Mouse (Mus musculus) kidney, adult 18-20 months (tissue): Measurements from ENCODE around the gene Prkn.

Experiments
- DNase-seq: peaks from one replicate; pipeline ENCODE4 v3.0.0; 2021

The Prkn gene

DNA sequence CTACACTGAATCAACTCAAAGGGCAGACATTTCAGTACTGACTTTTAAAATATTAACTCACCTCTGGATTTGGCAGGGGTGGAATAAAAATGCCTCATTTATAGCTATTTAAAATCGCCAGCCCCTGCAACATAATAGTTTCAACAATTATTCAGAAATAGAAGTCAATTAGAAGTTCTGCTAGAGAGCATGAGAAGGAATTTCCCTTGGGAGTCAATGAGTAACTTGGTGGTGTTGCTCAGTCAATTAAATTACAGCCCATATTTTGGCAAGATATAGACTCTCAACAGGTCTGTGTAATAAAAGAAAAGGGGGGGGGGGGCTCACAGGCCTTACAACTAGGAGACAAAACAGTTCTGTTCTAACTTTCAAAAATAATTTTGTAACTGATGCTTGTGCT is 821.7 kb downstream of the Prkn start:
- no peak for DNase-seq

DNA sequence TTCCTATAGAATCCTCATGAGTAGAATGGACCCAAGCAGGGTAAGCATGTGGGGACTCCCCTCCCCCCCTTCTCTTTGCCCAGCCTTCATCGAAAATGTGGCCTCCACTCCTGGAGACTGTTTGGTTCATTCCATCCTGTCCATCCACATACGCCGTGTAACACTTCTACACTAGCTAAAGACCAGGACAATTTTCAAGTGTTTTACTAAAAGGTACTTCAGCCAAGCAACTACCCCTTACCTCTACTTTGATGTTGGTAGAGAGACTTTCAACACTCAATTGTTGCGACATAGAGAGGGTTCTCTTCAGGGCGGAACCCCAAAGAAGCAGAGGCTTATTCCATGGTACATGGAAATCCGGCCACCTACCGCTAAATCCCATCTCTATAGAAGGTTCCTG is 823.3 kb downstream of the Prkn start:
- no peak for DNase-seq

DNA sequence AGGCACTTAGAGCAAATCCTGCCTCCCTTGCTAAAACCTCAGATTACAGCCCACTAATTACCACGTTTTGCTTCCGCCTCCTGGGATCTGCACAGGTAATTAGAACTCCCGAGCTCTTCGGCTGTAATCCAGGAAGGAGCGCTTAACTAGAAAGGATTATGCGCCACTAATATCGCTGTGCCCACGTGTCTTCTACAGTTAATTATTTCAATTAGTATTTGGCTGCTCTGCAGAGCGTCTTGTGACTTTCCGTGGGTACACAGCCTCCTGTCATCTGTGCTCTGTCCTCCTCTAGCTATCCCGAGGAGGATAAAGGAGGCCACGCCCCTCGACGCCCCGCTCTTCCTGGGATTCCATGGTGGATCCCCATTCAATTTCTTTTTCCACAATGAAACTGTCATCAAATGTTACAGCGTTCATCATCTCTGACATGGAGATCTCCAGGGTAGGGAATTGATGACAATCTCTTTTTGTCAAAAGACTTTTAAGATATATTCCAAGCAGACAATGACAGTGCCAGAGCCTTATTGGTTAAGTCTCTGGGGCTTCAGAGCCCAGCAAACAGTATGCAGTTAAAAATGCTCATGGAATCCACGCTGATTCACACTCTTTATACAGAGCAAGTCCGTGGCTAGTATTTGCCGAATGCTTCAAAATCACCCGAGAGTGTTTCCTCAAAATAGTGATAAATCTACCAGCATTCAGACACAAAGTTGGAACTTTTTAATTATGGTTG is 824.6 kb downstream of the Prkn start:
- DNase-seq = peak; percentile 25

DNA sequence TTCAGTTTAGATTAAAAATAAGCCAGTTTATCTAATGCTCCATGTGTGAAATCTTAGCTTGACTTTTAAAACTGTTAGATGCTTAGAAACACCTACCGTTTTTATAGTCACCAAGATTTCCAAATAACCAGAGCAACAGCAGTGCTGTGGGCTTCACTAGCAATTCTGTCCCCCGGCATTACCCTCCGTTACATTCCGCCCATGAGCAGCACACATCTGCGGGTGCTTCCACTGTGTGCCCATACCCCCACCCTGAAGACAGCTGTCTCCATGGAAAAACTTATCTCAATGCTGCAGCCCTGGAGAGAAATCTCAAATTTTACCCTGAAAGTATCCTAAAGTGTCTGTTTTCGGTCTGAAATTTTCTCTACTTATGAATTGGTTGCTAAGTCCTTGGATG is 839.5 kb downstream of the Prkn start:
- DNase-seq = no peak

DNA sequence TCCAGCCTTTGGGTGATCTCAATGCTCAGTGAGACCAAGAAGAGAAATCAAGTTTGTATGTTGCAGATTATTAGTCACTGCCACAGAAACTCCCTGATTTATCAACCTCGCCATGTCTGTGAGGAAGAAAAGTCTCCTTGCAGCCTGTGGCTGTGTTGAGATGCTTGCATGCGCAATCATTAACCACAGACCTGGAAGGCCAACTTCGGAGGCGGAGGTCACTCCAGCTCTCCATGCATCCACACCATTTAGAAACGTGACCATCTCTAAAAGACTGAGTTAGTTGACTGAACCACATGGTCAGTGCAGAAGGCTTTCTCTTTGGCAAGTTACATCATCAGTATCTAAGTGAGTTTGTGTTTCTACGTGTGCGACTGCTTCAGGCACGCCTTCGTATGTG is 840.3 kb downstream of the Prkn start:
- peak; percentile 27 for DNase-seq

DNA sequence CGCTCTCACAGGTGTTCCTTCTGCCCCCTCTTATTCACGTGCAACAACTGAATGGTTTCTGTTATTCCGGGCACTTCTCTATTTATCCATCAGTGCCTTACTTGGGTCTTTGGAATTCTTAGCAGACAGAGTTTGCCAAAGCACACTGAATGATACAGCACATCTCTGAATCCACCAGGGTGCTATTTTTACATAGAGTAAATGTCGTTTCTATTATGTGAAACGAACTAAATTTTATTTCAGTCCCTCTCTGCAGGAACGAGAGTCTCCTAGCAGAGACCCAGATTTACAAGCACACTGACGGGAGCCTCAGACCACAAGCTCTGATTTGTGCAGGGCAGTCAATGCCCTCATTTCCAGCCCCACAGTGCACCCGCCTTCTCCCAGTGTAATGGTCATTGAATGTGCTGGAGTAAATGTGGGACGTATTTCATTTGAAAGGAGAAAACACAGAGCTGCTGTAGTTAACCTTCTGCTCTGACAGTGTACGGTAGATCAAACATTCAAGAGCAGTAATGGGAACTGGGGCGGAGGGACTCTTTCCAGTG is 841.7 kb downstream of the Prkn start:
- DNase-seq = no peak

DNA sequence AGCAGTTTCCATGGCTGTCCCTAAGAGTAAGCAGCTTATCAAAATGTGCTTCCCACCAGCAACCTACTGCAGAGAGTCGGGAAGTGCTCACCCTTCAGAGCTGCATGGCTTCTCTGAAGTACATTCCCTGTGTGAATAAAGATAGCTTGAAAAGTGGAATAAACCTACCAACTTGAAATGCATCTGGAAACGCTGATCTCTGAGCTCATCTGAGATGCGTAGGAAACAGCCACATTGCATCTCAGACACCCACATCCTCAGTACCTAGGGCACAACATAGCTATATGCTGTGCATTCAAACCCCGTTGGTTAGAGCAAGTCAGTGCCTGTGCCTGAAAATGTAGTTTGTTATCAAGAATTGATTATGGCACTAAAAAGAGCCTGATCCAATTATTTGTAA is 864.8 kb downstream of the Prkn start:
- DNase-seq = no peak

DNA sequence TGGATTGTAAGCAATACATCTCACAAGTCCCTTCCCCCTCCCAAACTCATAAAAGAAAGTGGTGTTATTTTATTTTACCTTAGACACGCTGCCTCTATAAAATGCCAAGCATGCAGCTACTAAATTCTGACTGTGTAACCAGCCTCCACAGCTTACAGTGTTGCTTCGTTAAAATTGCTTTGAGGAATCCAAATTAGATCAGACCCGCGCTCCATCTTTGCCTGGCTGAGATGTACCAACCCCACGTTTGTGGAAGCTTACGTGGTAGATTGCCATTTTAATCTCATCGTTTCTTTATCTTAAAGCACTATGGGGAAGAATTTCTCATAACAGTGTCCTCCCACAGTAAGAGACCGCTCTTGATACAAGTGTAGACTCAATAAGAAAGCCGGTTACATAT is 865.6 kb downstream of the Prkn start:
- no peak for DNase-seq

DNA sequence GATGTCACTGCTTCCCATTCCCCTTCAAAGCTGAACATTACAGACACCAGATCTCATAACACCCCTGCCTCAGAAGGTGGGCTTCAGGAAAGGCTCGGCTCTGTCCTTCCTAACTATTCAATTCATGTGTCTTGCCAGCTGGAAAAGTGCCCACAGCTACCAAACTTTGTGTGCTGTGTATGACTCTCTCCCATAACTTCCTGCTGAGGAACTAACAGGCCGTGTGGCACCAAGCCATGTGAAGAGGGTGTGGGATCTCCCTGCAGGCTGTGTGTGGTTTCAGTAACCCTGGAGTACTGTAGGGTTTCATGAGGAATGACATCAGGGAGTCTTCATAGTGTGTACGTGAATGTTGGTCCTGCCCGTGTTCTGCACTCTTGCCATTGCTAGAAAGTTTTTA is 871.9 kb downstream of the Prkn start:
- DNase-seq = no peak

DNA sequence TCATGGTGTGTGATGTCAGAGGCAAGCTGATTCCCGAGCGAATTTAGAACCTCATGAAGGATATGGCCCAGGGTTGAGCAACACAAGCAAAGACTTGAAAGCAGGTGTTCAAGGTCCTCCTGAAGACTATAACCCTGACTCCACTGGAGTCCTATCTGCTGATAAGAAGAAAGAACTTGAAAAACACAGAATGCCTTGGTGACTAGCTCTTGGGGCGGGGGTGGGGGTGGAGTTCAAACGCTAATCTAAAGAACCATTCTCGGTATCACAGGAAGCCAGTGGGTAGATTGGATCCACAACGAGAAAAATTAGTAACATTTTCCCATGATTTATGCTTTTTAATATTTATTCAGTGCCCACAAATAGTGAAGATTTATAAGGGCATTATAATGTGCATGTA is 879.6 kb downstream of the Prkn start:
- DNase-seq = no peak

DNA sequence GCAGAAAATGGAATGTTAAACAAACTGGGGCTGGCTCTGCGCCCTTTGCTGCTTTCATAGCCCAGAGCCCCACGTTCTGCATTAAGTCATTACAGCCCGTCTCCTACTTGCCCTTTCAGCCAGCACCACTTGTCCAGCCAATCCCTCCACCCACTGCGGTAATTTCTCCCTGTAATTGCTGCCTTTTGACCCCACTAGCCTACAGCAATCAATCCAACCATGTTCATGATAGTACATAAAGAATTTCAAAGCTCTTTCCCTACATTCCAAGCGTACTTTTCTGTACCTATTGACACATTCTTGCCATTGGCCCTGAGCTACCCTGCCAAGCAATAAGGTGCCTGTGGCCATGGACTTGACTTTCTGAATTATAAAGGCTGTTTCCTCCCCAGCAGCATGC is 881.7 kb downstream of the Prkn start:
- peak; percentile 30 for DNase-seq

DNA sequence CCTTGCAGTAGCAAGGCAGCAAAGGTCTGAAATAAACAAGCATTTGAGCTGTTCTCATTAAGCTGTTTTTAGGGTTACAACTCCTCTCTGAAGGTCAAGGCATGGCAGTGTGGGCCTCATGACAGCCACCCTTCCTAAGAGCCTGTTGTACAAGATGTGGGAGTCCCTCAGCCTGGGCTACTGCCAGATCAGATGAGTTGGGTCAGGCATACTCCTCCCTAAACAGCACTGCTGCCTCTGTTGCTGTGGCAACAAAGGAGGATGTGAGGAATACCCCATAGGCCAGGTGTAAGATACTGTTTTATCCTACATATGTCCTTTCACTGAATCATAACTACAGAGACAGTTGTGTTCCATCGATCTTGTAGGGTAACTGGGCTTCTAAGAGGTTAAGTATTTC is 882.3 kb downstream of the Prkn start:
- peak; percentile 5 for DNase-seq

DNA sequence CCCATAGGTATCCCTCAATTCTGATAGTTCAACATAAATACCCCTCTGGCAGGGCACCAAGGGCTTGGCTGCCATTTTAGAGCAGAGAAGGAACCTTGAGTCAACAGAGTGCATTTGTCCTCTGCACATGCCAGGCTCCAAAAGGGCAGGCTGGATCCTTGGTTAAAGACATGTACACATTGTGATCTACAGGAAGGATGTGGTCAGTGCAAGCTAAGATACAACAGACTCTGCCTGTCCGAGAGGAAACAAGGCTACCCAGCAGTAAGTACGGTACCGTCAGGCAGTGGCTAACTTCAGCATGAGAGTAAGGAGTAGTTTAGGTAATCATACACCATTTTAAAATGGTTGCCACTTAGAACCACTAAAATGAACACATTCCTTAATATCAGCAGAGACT is 884.0 kb downstream of the Prkn start:
- DNase-seq = no peak

DNA sequence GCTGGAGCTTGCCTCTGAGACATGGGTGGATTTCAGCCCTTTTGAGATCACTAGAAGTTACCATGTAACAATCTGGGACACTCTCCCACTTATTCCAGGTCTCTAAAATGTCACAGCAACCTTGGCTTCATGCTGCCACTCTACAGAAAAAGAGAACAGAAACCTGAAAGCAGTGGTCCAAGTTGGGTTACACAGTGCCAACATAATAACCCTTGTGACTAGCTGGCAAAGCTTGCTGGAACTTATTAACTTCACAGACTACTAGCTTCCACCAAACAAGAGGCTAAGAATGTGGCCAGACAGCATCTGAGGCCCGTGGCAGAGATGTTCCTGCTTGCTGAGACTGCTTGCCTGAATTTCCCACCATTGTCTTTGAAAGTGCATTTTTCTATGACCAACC is 886.9 kb downstream of the Prkn start:
- peak; percentile 58 for DNase-seq

DNA sequence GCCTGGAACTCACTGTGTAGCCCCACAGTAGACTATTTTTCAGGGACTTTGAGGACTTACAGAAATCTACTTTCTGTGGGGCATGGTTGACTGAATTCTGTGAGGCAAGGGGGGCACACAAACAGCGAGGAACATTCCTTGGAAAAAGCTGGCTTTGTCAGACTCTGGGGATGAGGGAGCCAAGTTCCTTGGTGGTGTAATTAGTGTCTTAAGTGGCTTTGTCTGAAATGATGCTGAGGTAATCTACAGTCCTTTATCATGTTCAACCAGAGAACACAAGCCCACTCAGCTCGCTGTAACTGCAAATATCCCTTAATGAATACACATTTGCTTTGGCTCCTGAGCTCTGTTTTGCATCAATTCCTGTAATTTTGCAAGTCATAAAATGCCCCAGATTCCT is 888.1 kb downstream of the Prkn start:
- no peak for DNase-seq

DNA sequence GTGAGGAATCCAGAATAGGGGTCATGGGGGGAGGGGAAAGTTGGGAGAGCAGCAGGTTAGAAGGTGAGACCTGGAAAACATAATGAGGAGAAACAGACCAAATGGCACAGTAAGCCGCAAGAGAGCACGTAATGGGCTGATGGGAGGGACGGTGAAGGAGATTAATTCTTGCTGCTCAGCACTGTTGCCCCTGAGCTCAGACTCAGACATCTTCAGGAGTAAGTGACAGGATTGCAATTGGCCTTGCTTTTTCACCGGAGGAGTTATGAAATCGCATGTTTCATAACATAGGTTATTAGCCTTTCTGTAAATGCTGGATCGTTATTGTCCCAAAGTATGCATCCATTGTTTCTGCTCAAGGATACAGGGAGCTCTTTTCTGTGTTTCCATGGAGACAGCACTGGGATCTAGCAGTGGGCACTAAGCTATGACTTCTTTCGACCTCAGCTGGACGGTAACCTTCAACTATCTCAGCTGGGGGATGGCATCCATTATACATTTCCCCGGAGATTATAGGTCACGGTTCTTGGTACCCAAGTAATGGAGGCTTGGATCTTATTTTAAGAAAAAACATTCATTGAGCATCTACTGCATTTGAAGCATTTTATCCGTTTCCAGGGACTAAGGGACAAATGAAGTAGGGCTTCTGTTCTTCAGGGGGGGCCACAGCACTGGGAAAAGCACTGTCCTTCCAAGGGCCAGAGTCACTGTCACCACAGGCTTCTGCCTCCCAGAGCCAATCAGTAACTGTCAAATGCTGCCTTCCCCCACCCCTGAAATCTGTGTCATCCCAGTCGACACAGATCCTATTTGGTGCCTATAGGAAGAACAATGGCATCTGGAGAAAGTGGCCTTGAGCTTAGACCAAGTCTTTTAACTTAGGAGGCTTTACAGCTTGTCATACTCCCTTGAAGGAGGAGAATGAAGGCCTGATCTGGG is 890.7 kb downstream of the Prkn start:
- DNase-seq = no peak

DNA sequence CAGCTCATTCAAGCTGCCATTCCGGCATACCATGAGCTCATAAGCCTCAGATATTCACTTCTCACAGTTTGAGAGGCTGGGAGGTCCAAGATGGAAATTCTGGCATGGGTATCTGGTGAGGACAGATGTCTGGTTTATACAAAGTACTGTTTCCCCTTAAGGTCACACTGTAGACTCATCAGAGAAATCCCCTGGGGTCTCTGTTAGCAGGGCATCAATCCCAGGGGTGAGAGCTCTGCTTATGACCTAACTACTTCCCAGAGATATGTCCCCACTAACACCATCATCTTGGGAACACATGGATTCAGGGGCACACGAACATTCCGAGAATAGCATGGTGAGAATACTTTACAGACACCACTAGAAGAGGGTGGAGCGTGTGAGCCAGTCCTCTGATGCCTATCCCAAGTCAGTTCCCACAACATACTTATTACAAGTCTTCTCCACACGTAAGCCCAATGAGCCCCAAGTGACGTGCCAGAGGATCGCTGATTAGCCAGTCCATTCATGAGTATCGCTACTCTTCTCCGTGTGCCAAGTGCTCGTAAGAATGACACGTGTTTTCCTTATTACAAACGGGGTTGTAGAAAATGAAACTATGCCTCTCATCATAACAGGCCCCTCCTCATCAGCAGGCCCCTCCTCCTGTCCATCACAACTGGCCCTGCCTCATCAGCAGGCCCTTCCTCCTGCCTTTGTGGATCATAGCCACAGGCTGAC is 895.1 kb downstream of the Prkn start:
- no peak for DNase-seq

DNA sequence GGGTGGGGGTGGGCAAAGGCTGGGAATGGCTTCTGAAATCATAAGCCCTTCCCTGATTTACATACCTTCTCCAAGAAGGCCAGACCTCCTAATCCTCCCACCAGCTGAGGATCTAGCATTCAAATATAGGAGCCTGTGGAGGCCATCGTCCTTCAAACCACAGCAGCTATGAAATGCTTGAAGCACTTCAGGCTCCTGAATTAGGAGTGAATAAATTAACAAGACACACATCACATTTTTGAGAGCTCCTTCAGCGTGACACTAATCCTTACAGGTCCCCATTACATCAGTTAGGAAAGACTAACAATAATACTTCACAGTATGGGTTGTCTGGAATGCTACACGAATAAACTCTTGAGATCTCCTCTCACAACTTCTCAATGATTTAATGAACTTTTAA is 896.3 kb downstream of the Prkn start:
- no peak for DNase-seq

DNA sequence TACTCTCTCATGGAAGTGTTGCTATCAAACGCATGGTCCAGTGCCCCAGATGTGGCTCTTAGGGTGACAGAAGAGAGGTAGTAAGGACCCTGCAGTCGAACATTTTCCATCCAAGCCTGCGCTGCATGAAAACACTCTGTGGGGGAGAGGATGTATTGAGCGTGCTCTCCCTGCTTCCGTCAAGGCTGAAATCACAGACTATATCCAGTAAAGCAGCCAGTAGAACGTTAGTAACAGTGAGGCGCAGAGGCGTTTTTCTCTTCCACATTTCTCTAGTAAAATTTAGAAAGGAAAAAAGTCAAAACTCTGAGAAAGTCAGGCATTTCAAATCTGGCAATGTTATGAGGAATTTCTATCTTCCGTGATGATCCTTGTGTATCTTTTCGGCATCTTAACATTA is 897.7 kb downstream of the Prkn start:
- no peak for DNase-seq

DNA sequence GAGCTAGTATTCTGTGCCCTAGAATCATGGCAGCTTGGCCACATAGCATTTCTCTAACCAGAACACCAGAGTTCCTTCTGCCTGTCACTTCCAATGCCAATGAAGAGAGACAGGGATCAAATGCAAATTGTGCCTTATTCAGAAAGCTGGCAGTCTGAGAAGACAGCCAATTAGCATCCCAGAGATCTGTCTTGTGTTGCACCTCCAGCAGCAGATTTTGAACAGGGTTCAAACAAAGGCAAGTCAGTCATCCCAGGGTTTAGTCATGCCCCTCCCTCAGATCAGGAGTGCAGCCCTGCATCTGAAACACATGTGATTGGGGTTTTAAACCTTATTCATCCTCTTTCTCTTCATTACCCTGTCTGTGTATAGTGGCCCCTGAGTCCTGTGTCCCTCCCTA is 900.5 kb downstream of the Prkn start:
- no peak for DNase-seq

DNA sequence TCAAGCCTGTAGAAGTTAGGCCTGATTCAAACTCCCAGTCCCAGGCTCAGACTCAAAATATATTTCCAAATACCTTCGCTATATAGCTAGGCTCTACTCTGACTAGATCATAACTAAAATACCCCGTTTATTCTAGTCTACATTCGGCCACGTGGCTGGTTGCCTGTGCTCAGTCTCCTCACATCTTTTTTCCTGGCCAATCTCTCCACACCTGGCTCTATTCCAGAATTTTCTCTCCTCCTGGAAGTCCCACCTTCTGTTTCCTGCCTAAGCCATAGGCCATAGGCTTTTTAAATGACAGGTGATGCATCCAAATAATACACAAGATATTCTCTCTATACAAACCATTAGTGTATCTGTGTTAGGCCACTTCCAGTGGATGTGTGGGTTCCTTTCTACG is 901.0 kb downstream of the Prkn start:
- DNase-seq = no peak

DNA sequence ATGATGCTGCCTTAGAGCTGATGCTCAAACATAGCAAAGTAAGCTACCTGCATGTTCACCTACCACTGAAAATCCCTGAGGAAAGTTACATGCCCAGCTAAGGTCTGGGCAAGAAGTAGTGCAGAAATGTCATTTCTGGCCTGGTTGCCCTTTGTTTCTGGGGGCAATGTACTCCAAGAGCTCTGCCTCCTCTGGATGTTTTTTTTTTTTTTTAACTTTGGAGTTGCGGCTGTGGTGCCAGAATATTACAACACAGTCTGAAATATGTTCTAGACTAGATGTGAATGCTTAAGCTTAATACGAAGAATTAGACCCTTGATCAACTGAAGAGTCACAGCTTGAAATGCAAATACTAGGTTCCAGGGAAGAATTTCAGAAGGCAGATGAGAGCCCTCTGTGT is 911.1 kb downstream of the Prkn start:
- DNase-seq = no peak

DNA sequence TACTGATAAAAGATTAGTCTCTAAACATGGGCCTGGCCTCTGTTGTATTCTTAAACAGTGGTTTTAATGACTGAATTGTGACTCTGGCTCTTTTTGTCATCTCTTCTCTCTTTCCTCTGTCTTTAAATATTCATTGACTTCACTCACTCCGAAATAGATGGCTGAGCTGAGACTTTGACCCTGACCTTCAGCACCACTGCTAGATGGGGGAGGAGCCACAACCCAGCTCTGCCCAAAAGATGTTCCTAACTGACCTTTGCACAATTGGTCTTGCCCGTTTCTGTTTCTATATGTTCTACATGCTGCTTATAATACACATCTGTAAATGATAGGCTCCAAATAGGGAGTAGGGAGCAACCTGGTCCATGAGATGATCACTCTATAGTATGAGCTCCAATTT is 912.5 kb downstream of the Prkn start:
- DNase-seq = peak; percentile 54
